Mouse (Mus musculus) midbrain, embryonic 11.5 days (tissue): ENCODE measurements around the gene Dnaaf5. TPM values are rescaled to one million over a fixed set of nuclear protein-coding genes. Genes with fewer than 3 reads are reported as not detected.

ENCODE experiments used
- ATAC-seq: fragments of 200-750 bp; cut with Nextera tagmentation; 2 replicates; pipeline ENCODE4 v1.8.0; 2017; ENCODE audit warnings: moderate TSS enrichment, moderate library complexity; ENCODE audit not compliant: low FRiP score
- DNase-seq: peaks from one replicate; pipeline ENCODE4 v3.0.0; 2015; ENCODE audit warnings: low spot score; ENCODE audit errors: missing footprints
- H3K27ac ChIP-seq: fragments of 300-500 bp; sonication (generic); 2 replicates; pipeline ENCODE4 v1.5.1; 2014; ENCODE audit warnings: low read depth, low read length
- H3K27me3 ChIP-seq: fragments of 300-500 bp; sonication (generic); 2 replicates; pipeline ENCODE4 v1.6.1; 2014; ENCODE audit warnings: mild to moderate bottlenecking, low read length, moderate library complexity, mixed read lengths; ENCODE audit not compliant: control insufficient read depth, insufficient read depth
- H3K36me3 ChIP-seq: fragments of 300-500 bp; sonication (generic); 2 replicates; pipeline ENCODE4 v1.6.1; 2014; ENCODE audit warnings: mild to moderate bottlenecking, low read length, moderate library complexity, mixed read lengths; ENCODE audit not compliant: control insufficient read depth, insufficient read depth
- H3K4me1 ChIP-seq: fragments of 300-500 bp; sonication (generic); 2 replicates; pipeline ENCODE4 v1.6.1; 2014; ENCODE audit warnings: low read length; ENCODE audit not compliant: control insufficient read depth, insufficient read depth
- H3K4me2 ChIP-seq: fragments of 300-500 bp; sonication (generic); 2 replicates; pipeline ENCODE4 v1.6.1; 2014; ENCODE audit warnings: mild to moderate bottlenecking, moderate library complexity
- H3K4me3 ChIP-seq: fragments of 300-500 bp; sonication (generic); 2 replicates; pipeline ENCODE4 v1.5.1; 2014; ENCODE audit warnings: low read depth, low read length
- H3K9ac ChIP-seq: fragments of 300-500 bp; sonication (generic); 2 replicates; pipeline ENCODE4 v1.6.1; 2014; ENCODE audit warnings: low read length
- H3K9me3 ChIP-seq: fragments of 300-500 bp; sonication (generic); 2 replicates; pipeline ENCODE4 v1.6.1; 2016; ENCODE audit warnings: low read length; ENCODE audit not compliant: control insufficient read depth
- WGBS: fragments of 180-500 bp; shearing (Covaris S2); extraction: QIAGEN DNeasy Blood & Tissue Kit; methylation state at CpG from one replicate; pipeline ENCODE4 v1.1.7; 2014; 5-methylcytosine and 5-hydroxymethylcytosine counted together
- polyA plus RNA-seq: library from polyadenylated mRNA; unstranded; fragments of >200 nt; fragmentation: Nextera tagmentation; extraction: Ambion mirVana; gene quantifications from 2 replicates; pipeline ENCODE4 v1.2.1, GENCODE M21; 2014

Dnaaf5 gene
- polyA plus RNA-seq, 1 experiment from 2014 or later, result 5.2 TPM

DNA sequence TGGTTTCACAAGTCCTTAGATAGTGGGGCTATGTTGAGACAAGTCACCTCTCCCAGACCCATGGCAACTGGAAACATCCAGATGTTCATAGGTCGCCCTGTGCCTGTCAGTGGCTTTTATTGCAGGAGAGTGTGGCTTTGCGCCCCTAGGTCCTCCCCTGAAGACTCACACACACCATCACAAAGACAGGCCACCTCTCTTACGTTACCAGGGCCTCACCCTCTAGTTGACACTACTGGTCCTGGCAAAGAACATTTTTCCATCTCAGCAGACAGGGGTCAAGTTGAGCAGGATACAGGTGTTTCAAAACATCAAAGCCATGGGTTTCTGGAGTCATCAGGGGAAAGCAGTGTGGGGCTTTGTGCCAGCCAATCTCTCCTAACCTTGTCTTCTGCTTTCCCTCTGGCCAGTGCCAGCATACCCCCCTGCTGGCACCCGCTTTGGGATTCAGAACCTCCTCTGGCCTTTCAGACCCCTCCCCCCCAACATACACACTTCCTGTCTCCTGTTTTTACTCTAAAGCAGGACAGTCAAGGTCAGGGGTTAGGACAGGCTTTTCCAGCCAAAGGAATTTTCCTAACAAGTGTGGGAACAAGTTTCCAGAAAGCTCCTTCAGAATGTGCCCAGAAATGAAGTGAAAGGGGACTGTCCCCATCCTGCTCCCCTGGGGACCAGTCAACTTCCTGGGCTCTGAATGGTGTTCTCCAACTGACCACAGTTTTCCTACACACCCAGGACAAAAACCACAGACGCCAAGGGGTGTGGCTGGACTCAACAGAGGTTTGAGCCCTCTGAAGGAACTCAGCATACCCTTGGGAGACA lies 31.7 kb upstream of the Dnaaf5 start:
- H3K36me3 ChIP-seq, result no peaks in the 10 kb centered on the region
- no peaks in the 10 kb centered on the region for H3K9me3 ChIP-seq
- no peak overlapping the region for H3K9ac ChIP-seq
- no peak overlapping the region for H3K4me3 ChIP-seq
- ATAC-seq, result no peak
- WGBS, result 77% methylated on average over 5 of the region's 5 CpGs
- peak; percentile 21 for DNase-seq
- no peak overlapping the region for H3K4me2 ChIP-seq
- H3K4me1 ChIP-seq, result no peaks in the 10 kb centered on the region
- no peaks in the 10 kb centered on the region for H3K27me3 ChIP-seq
- no peak overlapping the region for H3K27ac ChIP-seq

DNA sequence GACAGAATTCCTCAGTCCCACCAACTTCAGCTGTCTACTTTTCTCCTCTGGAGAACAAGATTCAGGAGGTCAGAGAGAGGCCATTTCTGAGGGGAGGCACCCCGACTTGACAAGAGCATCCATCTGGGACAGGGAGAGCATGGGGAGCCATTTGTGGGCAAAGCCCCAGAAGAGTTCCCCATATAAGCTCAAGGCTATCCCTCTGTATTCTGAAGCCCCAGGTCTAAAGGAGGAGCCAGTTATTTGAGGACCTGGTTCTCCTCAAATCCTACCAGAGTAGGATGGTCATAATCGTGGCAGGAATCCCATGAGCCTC lies 31.1 kb upstream of the Dnaaf5 start:
- Histone ChIP-seq H3K27me3 (no peaks in the 10 kb centered on the region), H3K9me3 (no peaks in the 10 kb centered on the region), H3K4me3 (no peak overlapping the region), H3K4me2 (no peak overlapping the region), H3K4me1 (no peaks in the 10 kb centered on the region), H3K27ac (no peak overlapping the region), H3K9ac (no peak overlapping the region), H3K36me3 (no peaks in the 10 kb centered on the region)
- 66% methylated on average over 2 of the region's 2 CpGs for WGBS
- no peak for DNase-seq
- no peak for ATAC-seq

DNA sequence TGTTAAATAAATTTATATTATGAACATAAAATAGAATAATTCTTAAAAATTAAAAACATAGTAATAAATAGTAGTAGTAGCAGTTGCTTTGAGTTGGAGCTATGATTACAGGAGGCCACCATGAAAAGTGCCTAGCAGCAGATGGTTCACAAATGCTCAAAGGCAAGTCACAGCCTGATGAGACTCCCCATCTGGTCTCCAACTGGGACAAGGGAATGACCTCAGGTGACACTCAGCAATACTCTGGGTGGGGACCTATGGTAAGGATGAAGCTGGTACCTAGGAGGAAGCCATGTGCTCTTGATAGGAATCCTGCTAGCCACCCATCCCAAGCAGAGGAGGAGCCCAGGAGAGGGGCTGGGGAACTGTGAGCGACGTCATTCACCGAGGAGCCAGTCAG lies 24.3 kb upstream of the Dnaaf5 start:
- no peak overlapping the region for H3K4me3 ChIP-seq
- H3K36me3 ChIP-seq, result no peaks in the 10 kb centered on the region
- peaks cover 4% of the 10 kb centered on the region; the same call in 1 of the 2 replicates for H3K27me3 ChIP-seq
- 67% methylated on average over 3 of the region's 3 CpGs for WGBS
- H3K4me2 ChIP-seq, result no peak overlapping the region
- DNase-seq (no peak), ATAC-seq (no peak)
- H3K9me3 ChIP-seq, result no peaks in the 10 kb centered on the region
- no peaks in the 10 kb centered on the region for H3K4me1 ChIP-seq
- no peak overlapping the region for H3K9ac ChIP-seq
- no peak overlapping the region for H3K27ac ChIP-seq

DNA sequence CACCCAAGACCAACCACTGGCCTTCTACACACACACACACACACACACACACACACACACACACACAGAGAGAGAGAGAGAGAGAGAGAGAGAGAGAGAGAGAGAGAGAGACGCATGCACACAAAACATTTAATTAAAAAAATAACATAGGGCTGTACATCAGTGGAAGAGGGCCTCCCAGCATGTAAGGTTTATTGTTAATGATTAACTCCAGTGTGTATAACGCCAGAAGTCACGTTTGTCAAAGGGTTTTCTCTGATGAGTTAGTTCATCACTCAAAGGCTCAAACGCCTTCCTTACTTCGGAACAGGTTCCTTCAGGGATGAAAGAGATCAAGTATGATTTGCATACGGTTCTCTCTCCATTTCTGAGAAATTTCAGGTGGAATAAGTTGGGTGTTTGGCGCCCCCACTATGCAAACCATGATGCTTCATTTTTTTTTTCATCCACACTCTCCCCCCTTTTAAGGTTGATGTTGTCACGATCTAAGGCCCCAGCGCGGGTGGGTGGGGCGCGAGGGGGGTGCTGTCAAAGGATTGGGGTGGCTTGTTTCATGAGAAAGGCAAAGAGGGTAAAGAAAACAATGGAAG lies 21.5 kb upstream of the Dnaaf5 start:
- Histone ChIP-seq H3K27ac (no peak overlapping the region), H3K9ac (peak overlapping the region; percentile 68; the same call in 1 of the 2 replicates), H3K4me2 (peak overlapping the region; percentile 89), H3K4me1 (no peaks in the 10 kb centered on the region), H3K27me3 (peaks cover 4% of the 10 kb centered on the region; the same call in 1 of the 2 replicates), H3K9me3 (no peaks in the 10 kb centered on the region), H3K4me3 (peak overlapping the region; percentile 55; the same call in 1 of the 2 replicates), H3K36me3 (no peaks in the 10 kb centered on the region)
- WGBS, result 49% methylated on average over 12 of the region's 12 CpGs
- DNase-seq, result no peak
- no peak for ATAC-seq

DNA sequence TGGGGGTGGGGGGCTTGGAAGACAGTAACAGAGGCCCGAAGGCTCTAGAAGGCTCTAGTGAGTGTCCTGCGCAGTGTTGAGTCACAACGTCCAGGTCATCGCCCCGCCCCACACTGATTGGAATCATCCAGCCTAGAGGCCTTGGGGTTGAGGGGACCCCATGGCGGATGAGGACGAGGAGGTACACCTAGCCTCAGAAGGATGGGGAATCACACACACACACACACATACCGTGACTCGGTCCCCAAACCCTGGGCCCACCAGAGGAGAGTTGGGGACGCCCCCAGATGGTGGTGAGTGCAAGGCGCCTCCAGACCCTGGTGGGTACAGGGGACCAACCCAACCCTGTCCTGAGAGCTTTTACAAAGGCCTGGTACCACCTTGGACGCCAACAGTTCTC lies 20.9 kb upstream of the Dnaaf5 start:
- Histone ChIP-seq H3K9ac (peak overlapping the region; percentile 68), H3K4me3 (peak overlapping the region; percentile 55), H3K36me3 (no peaks in the 10 kb centered on the region), H3K4me2 (peak overlapping the region; percentile 89), H3K9me3 (no peaks in the 10 kb centered on the region), H3K4me1 (no peaks in the 10 kb centered on the region), H3K27me3 (peaks cover 4% of the 10 kb centered on the region; the same call in 1 of the 2 replicates), H3K27ac (no peak overlapping the region)
- DNase-seq, result peak; percentile 90
- 6% methylated on average over 10 of the region's 12 CpGs for WGBS
- ATAC-seq, result peak; percentile 77

DNA sequence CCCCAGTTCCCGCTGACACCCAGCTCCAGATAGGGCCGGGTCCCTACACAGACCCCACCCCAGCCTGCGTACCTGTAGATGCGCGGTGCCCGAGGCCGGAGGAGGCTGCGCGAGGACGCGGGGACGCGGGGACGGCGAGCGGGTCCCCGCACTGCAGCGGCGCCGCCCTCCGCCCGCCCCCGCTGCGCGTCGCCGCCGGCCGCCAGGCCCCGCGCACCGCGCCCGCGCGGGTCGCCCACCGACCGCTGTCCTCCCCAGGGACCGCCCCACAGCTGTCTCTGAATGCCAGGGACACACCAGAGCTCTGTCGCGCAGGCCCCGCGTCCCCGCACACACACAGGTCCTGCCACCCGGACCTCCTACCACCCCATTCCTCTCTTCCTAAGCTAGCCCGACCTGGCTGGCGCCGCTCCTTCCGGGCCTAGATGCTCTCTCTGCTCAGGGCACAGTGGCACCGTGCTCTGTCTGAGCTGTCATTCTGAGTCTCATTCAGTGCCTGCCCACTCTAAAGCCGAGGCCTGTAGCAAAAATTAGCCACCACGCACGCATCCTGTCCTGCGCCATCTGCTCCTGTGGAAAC lies 20.4 kb upstream of the Dnaaf5 start:
- Histone ChIP-seq H3K9me3 (no peaks in the 10 kb centered on the region), H3K27me3 (peaks cover 4% of the 10 kb centered on the region; the same call in 1 of the 2 replicates), H3K9ac (peak overlapping the region; percentile 68), H3K4me3 (peak overlapping the region; percentile 55), H3K27ac (no peak overlapping the region), H3K4me2 (peak overlapping the region; percentile 89), H3K36me3 (no peaks in the 10 kb centered on the region), H3K4me1 (no peaks in the 10 kb centered on the region)
- peak; percentile 87 for ATAC-seq
- 4% methylated on average over 48 of the region's 55 CpGs for WGBS
- peak; percentile 91 for DNase-seq

DNA sequence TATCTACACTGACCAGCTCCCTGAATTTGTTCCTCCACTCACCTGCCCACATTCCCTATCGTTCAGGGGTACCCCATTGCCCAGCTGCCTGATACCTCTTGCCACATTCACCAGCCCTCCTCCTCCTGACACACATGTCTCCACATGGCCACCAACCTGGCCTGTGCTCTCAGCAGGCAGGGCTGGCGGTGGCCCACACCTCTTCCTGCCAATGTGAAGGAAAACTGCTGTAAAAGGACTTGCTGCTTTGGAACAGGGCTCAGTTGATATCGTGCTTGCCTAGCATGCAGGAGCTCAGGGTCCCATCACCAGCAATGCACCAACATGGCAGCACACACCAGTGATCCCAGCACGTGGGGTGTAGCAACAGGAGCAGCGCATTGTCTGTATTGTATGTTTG lies 19.7 kb upstream of the Dnaaf5 start:
- Histone ChIP-seq H3K36me3 (no peaks in the 10 kb centered on the region), H3K27ac (no peak overlapping the region), H3K4me2 (no peak overlapping the region), H3K4me1 (no peaks in the 10 kb centered on the region), H3K4me3 (no peak overlapping the region), H3K27me3 (peaks cover 4% of the 10 kb centered on the region; the same call in 1 of the 2 replicates), H3K9ac (no peak overlapping the region), H3K9me3 (no peaks in the 10 kb centered on the region)
- ATAC-seq (no peak), DNase-seq (no peak)
- 70% methylated on average over 5 of the region's 5 CpGs for WGBS

DNA sequence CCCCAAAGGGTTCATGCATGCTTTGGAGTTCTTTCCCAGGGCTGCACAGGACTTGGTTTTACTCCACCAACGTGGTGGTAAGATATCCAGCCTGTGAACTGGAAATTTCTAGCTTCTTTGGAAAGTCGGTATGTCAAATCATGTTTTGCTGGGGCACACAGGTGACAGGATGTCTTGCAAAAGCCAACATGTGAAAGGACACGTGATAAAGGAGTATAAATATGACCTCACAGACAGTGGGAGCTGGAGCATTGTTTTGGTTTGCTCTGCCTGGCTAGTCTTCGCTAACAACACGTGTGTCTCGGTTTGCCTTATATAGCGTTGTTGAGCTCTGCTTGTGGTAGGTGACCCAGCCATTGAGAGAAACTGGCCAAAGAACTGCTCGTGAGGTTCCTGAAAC lies 15.5 kb upstream of the Dnaaf5 start:
- H3K27me3 ChIP-seq, result peaks cover 4% of the 10 kb centered on the region; the same call in 1 of the 2 replicates
- WGBS, result 83% methylated on average over 8 of the region's 8 CpGs
- no peak overlapping the region for H3K4me3 ChIP-seq
- no peaks in the 10 kb centered on the region for H3K36me3 ChIP-seq
- H3K9me3 ChIP-seq, result no peaks in the 10 kb centered on the region
- H3K9ac ChIP-seq, result no peak overlapping the region
- no peak overlapping the region for H3K27ac ChIP-seq
- DNase-seq, result no peak
- ATAC-seq, result no peak
- H3K4me2 ChIP-seq, result no peak overlapping the region
- H3K4me1 ChIP-seq, result no peaks in the 10 kb centered on the region

DNA sequence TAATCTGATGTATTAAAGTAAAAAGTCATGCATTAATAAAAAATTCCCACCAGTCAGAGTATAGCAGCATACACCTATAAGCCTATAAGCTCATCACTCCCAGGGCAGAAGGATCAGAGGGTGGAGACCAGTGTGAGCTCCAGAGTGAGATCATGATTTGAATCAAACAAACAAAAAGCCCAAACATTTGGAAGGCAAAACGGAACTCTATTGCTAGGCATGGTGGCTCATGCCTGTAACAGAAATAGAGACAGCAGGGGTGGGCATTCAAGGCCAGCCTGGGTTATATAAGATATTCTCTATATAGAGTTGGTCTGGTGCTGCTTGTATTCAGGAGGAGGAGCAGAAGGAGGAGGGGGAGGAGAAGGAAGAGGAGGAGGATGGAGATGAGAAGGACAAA lies 13.7 kb upstream of the Dnaaf5 start:
- WGBS, result 68% methylated on average over 1 of the region's 1 CpGs

More for the DNA sequence above, 13.7 kb upstream of the Dnaaf5 start:
- Histone ChIP-seq H3K27me3 (no peaks in the 10 kb centered on the region), H3K4me1 (no peaks in the 10 kb centered on the region), H3K4me3 (no peak overlapping the region), H3K9ac (no peak overlapping the region), H3K27ac (no peak overlapping the region), H3K9me3 (no peaks in the 10 kb centered on the region), H3K4me2 (no peak overlapping the region), H3K36me3 (no peaks in the 10 kb centered on the region)
- DNase-seq, result no peak
- no peak for ATAC-seq
